Comparison of ENCODE assay signal across 19 mouse cellular contexts in genomic region chr12:71506716-71507115, GRCm38 (mm10).
"Had no signal": no experiment of that assay in that cellular context is flagged by ENCODE, and none has a peak within 500 bp of the region (broad histone marks: within the 10 kb centered on the region; RNA-seq: fewer than 3 reads in every experiment).

No protein-coding gene starts in this region.

- H3K4me3 ChIP-seq: kidney, embryonic 15.5 days; layer of hippocampus, adult 2 months; limb, embryonic 15.5 days; midbrain, embryonic 12.5 days; midbrain, embryonic 15.5 days; neural tube, embryonic 12.5 days; neural tube, embryonic 15.5 days had no signal

- H3K4me1 ChIP-seq: kidney, embryonic 15.5 days; midbrain, embryonic 12.5 days had no signal

- H3K27ac ChIP-seq: kidney, embryonic 15.5 days; layer of hippocampus, adult 2 months; limb, embryonic 15.5 days; liver, embryonic 14.5 days; macrophage; midbrain, embryonic 12.5 days; midbrain, embryonic 15.5 days; neural tube, embryonic 12.5 days; neural tube, embryonic 15.5 days had no signal

- H3K36me3 ChIP-seq: kidney, embryonic 15.5 days; limb, embryonic 15.5 days; midbrain, embryonic 12.5 days; midbrain, embryonic 15.5 days; neural tube, embryonic 12.5 days; neural tube, embryonic 15.5 days had no signal

- ATAC-seq: liver, postnatal 0 days; lung, postnatal 0 days; midbrain, embryonic 15.5 days had no signal

- H3K9me3 ChIP-seq: kidney, embryonic 15.5 days; limb, embryonic 15.5 days; midbrain, embryonic 12.5 days; midbrain, embryonic 15.5 days; neural tube, embryonic 12.5 days; neural tube, embryonic 15.5 days had no signal

- H3K9ac ChIP-seq: kidney, embryonic 15.5 days; limb, embryonic 15.5 days; liver, embryonic 14.5 days; liver, postnatal 0 days; lung, embryonic 14.5 days; midbrain, embryonic 12.5 days; midbrain, embryonic 15.5 days; neural tube, embryonic 12.5 days; neural tube, embryonic 15.5 days had no signal

- H3K27me3 ChIP-seq: kidney, embryonic 15.5 days; limb, embryonic 15.5 days; midbrain, embryonic 12.5 days; midbrain, embryonic 15.5 days; neural tube, embryonic 12.5 days; neural tube, embryonic 15.5 days had no signal

- H3K4me2 ChIP-seq: kidney, embryonic 15.5 days; limb, embryonic 15.5 days; liver, embryonic 11.5 days; lung, embryonic 14.5 days; midbrain, embryonic 12.5 days; midbrain, embryonic 15.5 days; neural tube, embryonic 12.5 days; neural tube, embryonic 15.5 days had no signal

- DNase-seq: kidney, postnatal 25 days; layer of hippocampus, adult 9-11 months; liver, postnatal 0 days; lung, embryonic 14.5 days; retina, postnatal 1 day; right cerebral cortex, postnatal 25 days; thymus, adult 18-20 months; thymus, postnatal 36 days had no signal
